Mouse (Mus musculus) CH12.LX (cell line): ENCODE measurements around the gene Retnlg.
"Not testable (repeated sequence)": the region's sequence is repeated elsewhere in the genome, so short reads cannot be mapped to it uniquely, and the experiment has no call there.

Experiments used
- CHD2 ChIP-seq: IDR thresholded peaks from 2 replicates; pipeline ENCODE4 v1.6.1; 2011; ENCODE audit warnings: low read length, improper control_type of control experiment
- CTCF ChIP-seq, 2 experiments: IDR thresholded peaks in 1 of 2; conservative IDR thresholded peaks in 1 of 2; 2 replicates each; pipeline ENCODE4 v1.5.1; 2011 to 2012; ENCODE audit warnings: low read depth in 2 of 2, low read length in 2 of 2, improper control_type of control experiment in 1 of 2, inconsistent platforms in 1 of 2, mild to moderate bottlenecking in 1 of 2, moderate library complexity in 1 of 2
- EP300 ChIP-seq: IDR thresholded peaks from 2 replicates; pipeline ENCODE4 v1.6.1; 2011; ENCODE audit warnings: low read length, improper control_type of control experiment
- IRF4 ChIP-seq: IDR thresholded peaks from 2 replicates; pipeline ENCODE4 v1.6.1; 2014; ENCODE audit warnings: low read depth, mild to moderate bottlenecking, inconsistent platforms, low read length, improper control_type of control experiment
- JUND ChIP-seq: conservative IDR thresholded peaks from 2 replicates; pipeline ENCODE4 v1.6.1; 2011; ENCODE audit warnings: low read depth, low read length, improper control_type of control experiment
- MEF2A ChIP-seq: IDR thresholded peaks from 2 replicates; pipeline ENCODE4 v1.6.1; 2014; ENCODE audit warnings: low read depth, mild to moderate bottlenecking, inconsistent platforms, low read length, improper control_type of control experiment, borderline replicate concordance
- RAD21 ChIP-seq: IDR thresholded peaks from 2 replicates; pipeline ENCODE4 v1.6.1; 2011; ENCODE audit warnings: low read depth, mild to moderate bottlenecking, low read length, improper control_type of control experiment, moderate library complexity
- SIN3A ChIP-seq: IDR thresholded peaks from 2 replicates; pipeline ENCODE4 v1.6.1; 2012; ENCODE audit warnings: low read length, improper control_type of control experiment, inconsistent platforms
- SMC3 ChIP-seq: IDR thresholded peaks from 2 replicates; pipeline ENCODE4 v1.6.1; 2011; ENCODE audit warnings: low read depth, low read length, improper control_type of control experiment
- TBP ChIP-seq: conservative IDR thresholded peaks from 2 replicates; pipeline ENCODE4 v1.6.1; 2011; ENCODE audit warnings: low read depth, low read length, improper control_type of control experiment
- TCF12 ChIP-seq: IDR thresholded peaks from 2 replicates; pipeline ENCODE4 v1.6.1; 2014; ENCODE audit warnings: low read depth, mild to moderate bottlenecking, inconsistent platforms, low read length, improper control_type of control experiment
- ZC3H11A ChIP-seq: IDR thresholded peaks from 2 replicates; pipeline ENCODE4 v1.6.1; 2012; ENCODE audit warnings: low read depth, mild to moderate bottlenecking, inconsistent platforms, low read length, improper control_type of control experiment

- not testable (repeated sequence) for TF ChIP-seq JUND; TCF12; CHD2; SIN3A; CTCF (conservative IDR thresholded peaks at IDR 0.05 in 1 of 2, IDR thresholded peaks at IDR 0.05 in 1 of 2; ENCODE audit: low read depth in 2 of 2, low read length in 2 of 2); SMC3; EP300; RAD21; IRF4; ZC3H11A; TBP; MEF2A
Measured at GRCm38 (mm10) chr16:48833626-48834025, 38.8 kb upstream of the Retnlg start.
